Mouse (Mus musculus) forebrain, embryonic 12.5 days (tissue): ENCODE results near the gene E030018B13Rik. TPM values are rescaled to one million over a fixed set of nuclear protein-coding genes. Genes with fewer than 3 reads are reported as not detected.

Experiments used
- ATAC-seq: fragments of 200-750 bp; cut with Nextera tagmentation; 2 replicates; pipeline ENCODE4 v1.8.0; 2017; ENCODE audit warnings: moderate TSS enrichment; ENCODE audit not compliant: low FRiP score
- H3K27ac ChIP-seq: fragments of 300-500 bp; sonication (generic); 2 replicates; pipeline ENCODE4 v1.5.1; 2016; ENCODE audit warnings: mild to moderate bottlenecking
- H3K27me3 ChIP-seq: fragments of 300-500 bp; sonication (generic); 2 replicates; pipeline ENCODE4 v1.6.1; 2016; ENCODE audit warnings: mild to moderate bottlenecking
- H3K36me3 ChIP-seq: fragments of 300-500 bp; sonication (generic); replicated peaks from 2 replicates; pipeline ENCODE4 v1.6.1; 2016; ENCODE audit warnings: mild to moderate bottlenecking
- H3K4me1 ChIP-seq: fragments of 300-500 bp; sonication (generic); 2 replicates; pipeline ENCODE4 v1.6.1; 2016
- H3K4me2 ChIP-seq: fragments of 300-500 bp; sonication (generic); 2 replicates; pipeline ENCODE4 v1.6.1; 2016; ENCODE audit warnings: mild to moderate bottlenecking, moderate library complexity
- H3K4me3 ChIP-seq: fragments of 300-500 bp; sonication (generic); replicated peaks from 2 replicates; pipeline ENCODE4 v1.5.1; 2016; ENCODE audit warnings: mild to moderate bottlenecking
- H3K9ac ChIP-seq: fragments of 300-500 bp; sonication (generic); 2 replicates; pipeline ENCODE4 v1.6.1; 2016; ENCODE audit warnings: mild to moderate bottlenecking
- H3K9me3 ChIP-seq: fragments of 300-500 bp; sonication (generic); 2 replicates; pipeline ENCODE4 v1.6.1; 2016
- WGBS: fragments of 180-500 bp; shearing (Covaris S2); methylation state at CpG from one replicate; pipeline ENCODE4 v1.1.7; 2016; 5-methylcytosine and 5-hydroxymethylcytosine counted together
- polyA plus RNA-seq: library from polyadenylated mRNA; unstranded; fragments of >200 nt; fragmentation: Nextera tagmentation; extraction: Ambion mirVana; gene quantifications from 2 replicates; pipeline ENCODE4 v1.2.1, GENCODE M21; 2016

E030018B13Rik gene
- not detected in 2 replicates for polyA plus RNA-seq

DNA sequence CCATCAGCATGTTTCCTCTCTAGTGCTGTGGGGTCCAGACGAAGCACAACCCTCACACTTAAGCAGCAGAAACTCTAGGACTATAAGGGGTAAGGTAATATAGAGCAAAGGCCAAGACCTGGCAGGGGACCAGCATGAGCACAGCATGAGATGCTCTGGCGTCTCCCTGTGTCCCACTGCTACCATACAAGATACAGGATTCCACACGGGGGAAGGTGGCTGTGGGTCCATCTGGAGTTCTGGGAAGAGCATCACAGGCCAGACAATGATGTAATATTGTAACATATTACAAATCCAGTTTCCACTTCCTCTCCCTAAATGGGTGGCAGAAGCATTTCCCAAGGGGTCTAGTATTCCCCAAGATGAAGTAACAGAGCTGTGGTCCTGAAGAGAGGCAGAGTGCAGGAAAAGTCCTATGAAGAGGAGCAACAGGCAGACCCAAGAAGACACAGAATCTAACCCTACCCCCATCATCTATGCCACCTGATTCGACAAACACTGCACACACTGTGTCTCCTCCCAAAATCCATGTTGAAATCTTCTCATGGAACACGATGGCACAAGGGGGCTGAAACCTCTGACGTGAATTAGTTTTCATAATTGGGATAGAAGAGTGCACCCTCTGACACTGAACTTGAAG lies at the start of gene E030018B13Rik:
E030018B13Rik (plus strand) TSS at position 590 of the 640 bp plus-strand sequence.
- 87% methylated on average over 6 of the region's 6 CpGs for WGBS
- Histone ChIP-seq H3K27me3 (no peaks in the 10 kb centered on the region), H3K36me3 (no peaks in the 10 kb centered on the region), H3K27ac (no peak within 1 kb of the TSS), H3K9ac (no peak within 1 kb of the TSS), H3K4me1 (peaks cover 46% of the 10 kb centered on the region), H3K9me3 (no peaks in the 10 kb centered on the region), H3K4me3 (no peak within 1 kb of the TSS), H3K4me2 (no peak within 1 kb of the TSS)
- ATAC-seq = no peak

DNA sequence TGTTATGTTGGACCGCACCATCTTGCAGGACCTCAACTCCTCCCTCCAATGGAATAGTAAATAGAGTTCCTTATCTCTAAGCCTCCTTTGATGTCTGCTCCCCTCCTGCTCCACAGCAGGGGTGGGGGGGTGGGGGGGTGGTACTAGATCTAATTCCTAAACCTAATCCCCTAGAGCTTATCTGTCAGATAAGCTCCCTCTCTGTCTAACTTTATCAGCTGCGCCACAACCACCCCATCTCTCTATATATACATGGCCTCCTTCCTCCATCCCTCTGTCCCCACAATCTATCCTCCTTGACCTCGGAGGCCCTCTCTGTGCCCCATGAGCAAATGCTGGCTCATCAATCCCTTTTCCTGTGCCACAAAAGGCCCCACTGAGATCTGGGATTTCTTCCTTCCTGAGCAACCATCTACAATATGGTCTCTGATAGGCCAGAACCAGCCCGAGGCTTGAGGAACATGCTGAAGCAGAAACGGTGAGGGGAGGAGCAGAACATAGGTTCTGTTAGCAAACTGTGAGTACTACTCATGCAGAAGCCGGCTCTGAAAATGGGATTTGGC lies 48.2 kb upstream of the E030018B13Rik start:
- no peaks in the 10 kb centered on the region; the same call in 1 of the 2 replicates for H3K27me3 ChIP-seq
- no peak for ATAC-seq

DNA sequence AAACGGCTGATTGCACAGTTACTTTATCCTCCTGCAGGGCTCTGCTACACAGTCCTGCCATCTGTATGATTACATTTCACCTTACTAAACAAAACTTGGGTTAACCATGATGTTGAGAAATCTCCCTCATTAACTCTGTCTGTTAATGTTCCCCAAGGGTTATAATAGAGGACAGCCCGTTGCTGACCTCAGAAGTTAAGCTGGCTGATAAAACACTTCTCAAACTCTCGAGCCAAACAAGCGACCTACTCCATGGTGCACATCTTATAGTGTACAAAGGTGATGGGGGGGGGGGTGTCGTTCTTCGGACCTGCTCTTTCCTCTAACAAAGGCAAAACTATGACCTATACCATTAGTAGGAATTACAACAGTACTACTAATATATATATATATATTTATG lies 45.0 kb upstream of the E030018B13Rik start:
- no peaks in the 10 kb centered on the region for H3K27me3 ChIP-seq
- WGBS = 84% methylated on average over 6 of the region's 6 CpGs
- H3K27ac ChIP-seq = no peak overlapping the region
- H3K4me3 ChIP-seq = no peak overlapping the region
- H3K4me2 ChIP-seq = no peak overlapping the region
- H3K9me3 ChIP-seq = no peaks in the 10 kb centered on the region
- no peaks in the 10 kb centered on the region for H3K36me3 ChIP-seq
- ATAC-seq = no peak
- H3K4me1 ChIP-seq = no peaks in the 10 kb centered on the region
- no peak overlapping the region for H3K9ac ChIP-seq

More for the DNA sequence above, 48.2 kb upstream of the E030018B13Rik start:
- H3K4me3 ChIP-seq = no peak overlapping the region
- 73% methylated on average over 6 of the region's 6 CpGs for WGBS
- H3K4me2 ChIP-seq = no peak overlapping the region
- H3K27ac ChIP-seq = no peak overlapping the region
- H3K9ac ChIP-seq = no peak overlapping the region
- H3K36me3 ChIP-seq = no peaks in the 10 kb centered on the region
- no peaks in the 10 kb centered on the region for H3K4me1 ChIP-seq
- H3K9me3 ChIP-seq = no peaks in the 10 kb centered on the region

DNA sequence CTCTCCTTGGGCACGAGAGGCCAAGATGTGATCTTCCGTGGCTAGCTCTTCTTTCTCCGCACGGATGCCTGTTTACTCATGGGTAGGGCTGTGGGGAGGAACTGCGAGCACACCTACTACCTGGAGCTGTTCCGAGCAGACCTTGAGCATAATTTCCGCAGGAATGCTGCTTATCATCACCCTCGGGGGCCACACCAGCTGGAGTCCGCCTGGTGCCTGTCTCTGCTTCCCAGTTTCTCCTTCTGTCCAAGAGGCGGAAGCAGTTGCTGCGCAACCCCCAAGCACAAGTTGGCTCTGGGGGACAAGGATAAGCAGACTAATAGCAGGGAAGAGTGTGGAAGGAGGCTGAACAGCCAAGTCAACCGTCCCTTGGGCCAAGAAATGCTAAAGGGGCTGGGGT lies 42.8 kb upstream of the E030018B13Rik start:
- no peak for ATAC-seq
- no peaks in the 10 kb centered on the region for H3K27me3 ChIP-seq
- H3K36me3 ChIP-seq = no peaks in the 10 kb centered on the region
- 0 out of 2 replicates have a peak, but pooled peaks cover 7% of the 10 kb centered on the region for H3K4me1 ChIP-seq
- H3K9ac ChIP-seq = no peak overlapping the region
- 72% methylated on average over 12 of the region's 12 CpGs for WGBS
- H3K27ac ChIP-seq = no peak overlapping the region
- no peak overlapping the region for H3K4me3 ChIP-seq
- H3K4me2 ChIP-seq = no peak overlapping the region
- H3K9me3 ChIP-seq = no peaks in the 10 kb centered on the region

DNA sequence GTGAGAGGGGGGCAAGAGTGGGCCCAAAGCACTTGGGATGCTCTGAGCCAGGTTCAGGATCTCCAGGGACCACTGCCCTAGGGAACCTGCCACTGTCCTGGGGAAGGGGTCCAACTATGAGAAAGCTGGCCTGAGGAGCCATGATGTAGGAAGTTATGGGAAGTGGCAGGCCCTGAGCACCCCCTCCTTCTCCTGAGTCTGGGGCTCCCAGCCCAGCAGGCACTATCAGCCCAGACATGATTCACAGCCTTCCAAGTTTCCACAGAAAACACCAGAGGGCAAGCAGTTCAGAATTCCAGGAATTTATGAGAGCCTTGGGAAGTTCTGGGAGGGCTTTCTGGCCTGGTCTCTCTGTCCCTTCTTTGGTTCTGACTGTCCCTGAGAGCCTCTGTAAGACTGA lies 41.0 kb upstream of the E030018B13Rik start:
- Histone ChIP-seq H3K9ac (no peak overlapping the region), H3K36me3 (no peaks in the 10 kb centered on the region), H3K4me1 (0 out of 2 replicates have a peak, but pooled peaks cover 7% of the 10 kb centered on the region), H3K9me3 (no peaks in the 10 kb centered on the region), H3K27ac (no peak overlapping the region), H3K4me3 (no peak overlapping the region), H3K27me3 (no peaks in the 10 kb centered on the region), H3K4me2 (no peak overlapping the region)
- no peak for ATAC-seq

DNA sequence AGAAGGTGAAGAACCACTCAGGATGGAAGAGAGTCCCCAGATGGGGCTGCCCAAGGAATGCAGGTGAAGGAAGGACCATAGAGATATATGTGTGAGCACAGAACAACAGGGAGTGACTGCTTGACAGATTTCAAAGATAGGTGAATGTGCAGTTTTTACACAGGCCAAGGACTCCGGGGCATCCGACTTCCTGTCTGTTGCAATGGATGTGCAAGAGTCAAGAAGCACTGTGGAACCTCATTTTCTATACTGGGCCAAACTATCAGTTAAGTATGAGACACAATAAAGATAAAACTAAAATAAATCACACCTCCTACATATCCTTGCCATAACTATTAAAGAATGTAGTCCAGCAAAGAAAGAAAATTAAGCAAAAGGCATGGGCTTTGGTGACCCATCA lies 40.0 kb upstream of the E030018B13Rik start:
- Histone ChIP-seq H3K9me3 (no peaks in the 10 kb centered on the region), H3K36me3 (no peaks in the 10 kb centered on the region), H3K27me3 (no peaks in the 10 kb centered on the region), H3K9ac (no peak overlapping the region), H3K4me3 (no peak overlapping the region), H3K4me2 (no peak overlapping the region), H3K27ac (no peak overlapping the region), H3K4me1 (0 out of 2 replicates have a peak, but pooled peaks cover 7% of the 10 kb centered on the region)
- no peak for ATAC-seq
- 83% methylated on average over 2 of the region's 2 CpGs for WGBS

DNA sequence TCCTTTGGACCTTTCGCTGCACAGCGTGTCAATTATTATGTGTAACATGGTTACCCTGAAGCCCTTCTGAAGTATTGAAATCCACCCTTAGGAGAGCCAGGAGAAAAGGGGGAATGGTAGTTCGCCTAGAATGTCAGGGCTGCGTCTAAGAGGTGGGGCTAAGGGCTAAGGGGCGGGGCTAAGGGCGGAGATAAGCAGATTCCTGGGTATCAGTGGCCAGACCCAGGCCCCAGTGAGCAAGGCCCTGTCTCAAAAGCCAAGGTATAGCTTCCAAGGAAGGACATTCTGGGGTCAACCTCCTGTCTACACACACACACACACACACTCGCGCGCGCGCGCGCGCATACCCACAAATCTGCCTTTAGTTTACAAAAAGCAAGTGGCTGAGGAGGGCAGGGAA lies 39.0 kb upstream of the E030018B13Rik start:
- no peaks in the 10 kb centered on the region for H3K9me3 ChIP-seq
- 27% methylated on average over 14 of the region's 14 CpGs for WGBS
- no peak overlapping the region for H3K27ac ChIP-seq
- H3K4me1 ChIP-seq = 0 out of 2 replicates have a peak, but pooled peaks cover 7% of the 10 kb centered on the region
- no peaks in the 10 kb centered on the region for H3K36me3 ChIP-seq
- H3K4me3 ChIP-seq = no peak overlapping the region
- no peaks in the 10 kb centered on the region for H3K27me3 ChIP-seq
- H3K4me2 ChIP-seq = no peak overlapping the region; the same call in 1 of the 2 replicates
- H3K9ac ChIP-seq = no peak overlapping the region
- ATAC-seq = peak; percentile 39; the same call in 1 of the 2 replicates

DNA sequence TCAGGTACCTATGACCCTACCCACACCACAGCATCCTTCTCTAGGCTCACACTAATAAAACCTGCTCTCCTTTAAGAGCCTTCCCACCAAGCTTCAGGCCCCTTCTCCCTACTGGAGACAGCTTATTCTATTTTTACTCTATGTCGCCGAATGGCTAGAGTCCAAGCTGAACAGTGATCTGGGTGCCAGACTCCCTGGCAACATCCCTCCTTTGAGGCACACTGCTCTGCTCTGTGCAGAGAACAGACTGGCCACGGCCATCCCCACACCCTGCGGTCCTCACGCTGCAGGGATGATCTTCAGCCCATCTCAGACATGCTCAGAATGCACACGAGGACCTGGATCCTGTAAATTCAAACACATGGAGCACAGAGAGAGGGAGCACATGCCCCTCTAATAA lies 37.1 kb upstream of the E030018B13Rik start:
- Histone ChIP-seq H3K9me3 (no peaks in the 10 kb centered on the region), H3K27me3 (no peaks in the 10 kb centered on the region), H3K4me2 (no peak overlapping the region), H3K4me3 (no peak overlapping the region), H3K9ac (no peak overlapping the region), H3K27ac (no peak overlapping the region), H3K36me3 (no peaks in the 10 kb centered on the region), H3K4me1 (0 out of 2 replicates have a peak, but pooled peaks cover 7% of the 10 kb centered on the region)
- ATAC-seq = no peak
- WGBS = 93% methylated on average over 6 of the region's 6 CpGs

DNA sequence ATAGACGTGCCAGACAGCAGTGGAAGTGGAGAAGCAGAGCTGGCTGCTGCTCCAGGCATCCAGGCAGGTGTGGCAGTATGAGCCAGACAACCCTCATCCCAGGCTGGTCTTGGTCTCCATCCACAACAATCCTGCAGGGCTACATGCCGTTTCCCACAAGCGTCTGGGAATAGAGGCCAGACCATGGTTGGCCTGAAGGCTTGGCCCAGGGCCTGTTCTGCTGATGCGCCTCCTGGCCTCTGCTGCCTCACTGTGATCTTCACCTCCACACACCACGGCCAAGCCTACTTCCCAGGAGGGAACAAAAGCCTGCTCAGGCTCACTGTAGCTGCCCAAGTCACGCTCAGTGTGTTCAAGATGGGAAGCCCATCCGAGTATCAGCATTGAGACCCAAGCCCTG lies 33.9 kb upstream of the E030018B13Rik start:
- no peaks in the 10 kb centered on the region for H3K27me3 ChIP-seq
- ATAC-seq = no peak
- H3K4me2 ChIP-seq = no peak overlapping the region
- H3K36me3 ChIP-seq = 0 out of 2 replicates have a peak, but pooled peaks cover 2% of the 10 kb centered on the region
- 0 out of 2 replicates have a peak, but pooled peaks cover 2% of the 10 kb centered on the region for H3K4me1 ChIP-seq
- H3K27ac ChIP-seq = no peak overlapping the region
- no peak overlapping the region for H3K4me3 ChIP-seq
- no peak overlapping the region for H3K9ac ChIP-seq
- no peaks in the 10 kb centered on the region for H3K9me3 ChIP-seq
- whole genome bisulfite sequencing = 86% methylated on average over 7 of the region's 7 CpGs

DNA sequence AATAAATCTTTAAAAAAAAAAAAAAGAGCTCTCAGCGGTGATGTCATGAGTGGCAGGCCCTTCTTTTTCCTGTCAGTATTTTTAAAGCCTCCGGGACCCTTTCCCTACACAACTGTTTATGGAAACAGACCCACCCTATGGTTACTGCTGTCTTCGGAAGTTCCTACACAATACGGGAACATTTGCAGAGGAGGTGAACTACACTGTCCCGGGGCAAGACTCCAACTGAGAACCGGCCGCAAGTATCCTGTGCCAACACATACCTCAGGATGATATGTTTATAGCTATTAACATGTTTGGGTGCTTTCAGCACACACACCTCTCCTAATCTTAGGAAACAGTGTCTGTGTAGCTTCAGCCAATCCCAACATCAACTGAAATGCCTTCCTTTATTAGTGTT lies 31.6 kb upstream of the E030018B13Rik start:
- Histone ChIP-seq H3K4me1 (no peaks in the 10 kb centered on the region), H3K9ac (no peak overlapping the region), H3K4me3 (no peak overlapping the region), H3K4me2 (no peak overlapping the region), H3K9me3 (no peaks in the 10 kb centered on the region), H3K27ac (no peak overlapping the region), H3K36me3 (peaks cover 17% of the 10 kb centered on the region), H3K27me3 (no peaks in the 10 kb centered on the region)
- WGBS = 92% methylated on average over 7 of the region's 7 CpGs
- no peak for ATAC-seq

DNA sequence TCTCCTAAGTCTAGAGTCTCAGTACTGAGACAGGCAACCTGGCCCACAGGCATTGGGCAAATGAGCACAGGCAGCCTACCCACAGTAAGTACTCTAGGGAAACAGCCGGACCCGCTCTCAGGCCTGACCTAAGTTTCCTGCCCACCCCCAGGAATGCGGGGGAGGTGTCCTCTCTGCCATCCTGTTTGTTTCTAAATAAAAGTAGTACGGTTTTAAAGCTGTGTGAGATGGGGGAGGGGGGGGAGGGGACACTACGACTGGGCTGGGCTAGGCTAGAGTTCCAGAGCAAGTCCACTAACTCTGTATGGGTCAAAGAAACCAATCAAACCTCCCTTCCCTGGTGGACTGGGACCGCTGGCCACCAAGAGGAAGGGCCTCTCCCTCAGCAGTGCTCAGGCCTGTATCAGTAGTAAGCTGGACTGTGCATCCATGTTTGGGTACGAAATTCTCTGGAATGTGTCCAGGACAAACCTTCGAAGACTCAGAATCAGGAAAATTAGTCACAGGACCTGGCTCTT lies 29.6 kb upstream of the E030018B13Rik start:
- no peaks in the 10 kb centered on the region for H3K27me3 ChIP-seq
- H3K4me1 ChIP-seq = no peaks in the 10 kb centered on the region
- ATAC-seq = no peak
- no peak overlapping the region for H3K27ac ChIP-seq
- no peaks in the 10 kb centered on the region for H3K9me3 ChIP-seq
- H3K4me2 ChIP-seq = no peak overlapping the region
- 66% methylated on average over 8 of the region's 8 CpGs for WGBS
- H3K9ac ChIP-seq = no peak overlapping the region
- no peak overlapping the region for H3K4me3 ChIP-seq
- H3K36me3 ChIP-seq = peaks cover 26% of the 10 kb centered on the region

DNA sequence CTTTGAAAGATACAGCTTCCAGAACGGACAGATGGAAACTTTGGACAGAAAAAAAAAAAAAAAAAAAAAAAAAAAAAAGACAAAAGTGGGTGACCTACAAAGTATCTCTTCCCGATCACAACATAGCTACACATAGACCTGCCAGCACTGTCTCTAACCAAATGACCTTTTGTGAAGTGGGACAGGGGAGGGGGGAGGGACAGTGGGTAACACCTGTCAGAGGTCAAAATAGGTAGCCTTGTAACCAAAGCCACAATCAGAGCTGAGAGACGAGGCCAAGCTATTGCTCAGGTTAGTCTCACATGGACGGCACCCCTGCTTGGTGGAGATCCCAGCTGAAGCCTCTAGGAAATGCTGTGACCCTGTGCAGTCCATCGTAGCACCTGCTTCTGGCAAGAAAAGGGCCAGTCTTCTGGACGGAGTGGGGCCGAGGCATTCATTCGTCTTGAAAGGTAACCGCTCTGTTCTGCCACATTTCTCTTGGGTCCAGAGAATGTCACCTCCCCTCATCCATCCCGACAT lies 29.0 kb upstream of the E030018B13Rik start:
- H3K9ac ChIP-seq = no peak overlapping the region
- H3K9me3 ChIP-seq = no peaks in the 10 kb centered on the region
- 87% methylated on average over 10 of the region's 10 CpGs for WGBS
- H3K36me3 ChIP-seq = peaks cover 26% of the 10 kb centered on the region
- H3K4me2 ChIP-seq = no peak overlapping the region
- H3K27ac ChIP-seq = no peak overlapping the region
- no peaks in the 10 kb centered on the region for H3K4me1 ChIP-seq
- no peak; the same call in 1 of the 2 replicates for ATAC-seq
- no peak overlapping the region for H3K4me3 ChIP-seq
- no peaks in the 10 kb centered on the region for H3K27me3 ChIP-seq
